Mouse (Mus musculus) limb, embryonic 10.5 days (tissue): ENCODE results near the gene Ccdc86. TPM values are rescaled to one million over a fixed set of nuclear protein-coding genes. Genes with fewer than 3 reads are reported as not detected.

Experiments used
- DNase-seq: peaks from one replicate; pipeline ENCODE4 v3.0.0-alpha.2; 2017; ENCODE audit warnings: low spot score
- H3K27ac ChIP-seq: fragments of 300-500 bp; sonication (generic); 2 replicates; pipeline ENCODE4 v1.5.1; 2016; ENCODE audit warnings: mild to moderate bottlenecking
- H3K27me3 ChIP-seq: fragments of 300-500 bp; sonication (generic); 2 replicates; pipeline ENCODE4 v1.6.1; 2016; ENCODE audit warnings: low read depth, mild to moderate bottlenecking; ENCODE audit not compliant: poor library complexity, severe bottlenecking
- H3K36me3 ChIP-seq: fragments of 300-500 bp; sonication (generic); 2 replicates; pipeline ENCODE4 v1.6.1; 2016; ENCODE audit warnings: mild to moderate bottlenecking, moderate library complexity
- H3K4me1 ChIP-seq: fragments of 300-500 bp; sonication (generic); 2 replicates; pipeline ENCODE4 v1.6.1; 2016
- H3K4me3 ChIP-seq: fragments of 300-500 bp; sonication (generic); 2 replicates; pipeline ENCODE4 v1.5.1; 2016; ENCODE audit warnings: mild to moderate bottlenecking, moderate library complexity
- H3K9me3 ChIP-seq: fragments of 300-500 bp; sonication (generic); replicated peaks from 2 replicates; pipeline ENCODE4 v1.6.1; 2016; ENCODE audit warnings: mild to moderate bottlenecking
- WGBS: fragments of 180-500 bp; shearing (Covaris S2); methylation state at CpG from one replicate; pipeline ENCODE4 v1.1.7; 2016; 5-methylcytosine and 5-hydroxymethylcytosine counted together
- polyA plus RNA-seq: library from polyadenylated mRNA; unstranded; fragments of >200 nt; fragmentation: Nextera tagmentation; extraction: Ambion mirVana; gene quantifications from 2 replicates; pipeline ENCODE4 v1.2.1, GENCODE M21; 2016

Ccdc86 gene
- polyA plus RNA-seq: 46.8 and 62.9 TPM in 2 replicates

DNA sequence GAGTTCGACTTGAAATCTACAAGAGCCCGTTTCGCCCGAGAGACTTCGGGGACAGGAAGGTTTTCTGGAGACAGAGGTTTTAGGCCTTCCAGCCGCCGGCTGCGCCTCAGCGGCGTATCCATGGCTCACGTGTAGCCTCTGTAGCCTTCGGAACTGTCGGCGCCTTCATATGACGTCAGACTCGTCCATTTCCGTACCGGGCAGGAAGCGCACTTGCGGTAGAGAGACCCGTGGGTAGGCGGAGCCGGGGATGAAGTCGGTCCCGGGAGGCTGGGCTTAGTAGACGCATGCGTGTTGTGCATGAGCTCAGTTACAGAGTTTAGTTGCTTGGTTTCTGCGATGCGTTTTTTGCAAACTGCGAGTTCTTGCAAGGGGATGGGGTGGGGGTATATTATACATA is at the start of gene Ccdc86:
Ccdc86 (minus strand) TSS at position 155 of the 400 bp plus-strand sequence.
- peak; percentile 98 for DNase-seq
- peaks cover 27% of the 10 kb centered on the region for H3K4me1 ChIP-seq
- H3K4me3 ChIP-seq: peak within 1 kb of the TSS; percentile 95
- H3K27me3 ChIP-seq: no peaks in the 10 kb centered on the region
- H3K9me3 ChIP-seq: no peaks in the 10 kb centered on the region
- peaks cover 30% of the 10 kb centered on the region for H3K36me3 ChIP-seq
- peak within 1 kb of the TSS; percentile 81 for H3K27ac ChIP-seq
- WGBS: under 1% methylated on average over 30 of the region's 30 CpGs

DNA sequence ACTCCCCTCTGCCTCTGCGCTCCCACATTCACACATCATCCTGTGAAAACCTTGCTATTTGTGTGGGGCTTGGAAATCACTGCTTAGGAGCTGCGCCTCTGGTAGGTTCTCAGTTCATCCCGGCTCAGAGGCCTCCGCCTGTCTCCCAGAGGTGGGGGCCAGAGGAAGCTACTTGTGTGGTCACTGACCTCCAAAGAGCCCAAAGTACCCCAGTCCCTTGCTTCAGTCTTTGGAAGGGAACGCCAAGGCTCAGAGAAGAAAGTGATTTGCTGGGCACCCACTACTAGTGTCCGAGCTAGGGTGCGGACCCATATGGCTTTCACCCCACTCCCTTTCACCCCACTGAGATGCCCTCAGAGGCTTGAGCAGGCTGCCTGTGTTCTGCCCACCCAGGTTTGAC is 44.1 kb upstream of the Ccdc86 start, which contains the start of gene Ms4a15:
Ms4a15 (minus strand) TSS at position 101 of the 400 bp plus-strand sequence.
- Histone ChIP-seq H3K27ac (no peak within 1 kb of the TSS), H3K27me3 (no peaks in the 10 kb centered on the region), H3K4me1 (no peaks in the 10 kb centered on the region), H3K9me3 (no peaks in the 10 kb centered on the region), H3K36me3 (no peaks in the 10 kb centered on the region), H3K4me3 (no peak within 1 kb of the TSS)
- no peak for DNase-seq
- WGBS: 83% methylated on average over 7 of the region's 7 CpGs

DNA sequence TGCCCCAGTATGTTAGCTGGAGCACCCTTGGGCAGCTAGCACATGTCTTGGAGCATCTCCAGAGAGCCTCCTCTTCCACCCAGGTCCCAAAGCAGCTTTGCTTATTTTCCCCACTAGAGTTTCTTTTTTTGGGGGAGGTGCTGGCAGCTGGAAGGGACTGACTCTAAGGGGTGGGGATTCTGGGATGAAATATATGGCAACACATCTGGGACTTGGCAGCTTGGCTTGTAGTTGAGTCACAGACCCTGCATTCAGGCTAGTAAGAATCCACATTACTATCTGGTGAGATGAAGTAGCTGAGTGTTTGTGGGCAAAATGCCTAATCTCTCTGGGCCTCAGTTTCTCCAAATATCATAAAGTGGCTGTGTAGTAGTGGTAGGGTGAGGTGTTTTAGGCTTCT is 42.8 kb upstream of the Ccdc86 start:
- no peak for DNase-seq
- H3K4me3 ChIP-seq: no peak overlapping the region
- no peaks in the 10 kb centered on the region for H3K27me3 ChIP-seq
- H3K4me1 ChIP-seq: no peaks in the 10 kb centered on the region
- H3K27ac ChIP-seq: no peak overlapping the region
- no peaks in the 10 kb centered on the region for H3K36me3 ChIP-seq
- no peaks in the 10 kb centered on the region for H3K9me3 ChIP-seq

GRCm38 (mm10) chr19:10990751-10991150 is 41.7 kb upstream of the Ccdc86 start:
- Histone ChIP-seq H3K27me3 (no peaks in the 10 kb centered on the region), H3K9me3 (no peaks in the 10 kb centered on the region), H3K4me1 (no peaks in the 10 kb centered on the region), H3K36me3 (no peaks in the 10 kb centered on the region), H3K4me3 (no peak overlapping the region), H3K27ac (no peak overlapping the region)
- no peak for DNase-seq
- 31% methylated on average over 1 of the region's 1 CpGs for WGBS

DNA sequence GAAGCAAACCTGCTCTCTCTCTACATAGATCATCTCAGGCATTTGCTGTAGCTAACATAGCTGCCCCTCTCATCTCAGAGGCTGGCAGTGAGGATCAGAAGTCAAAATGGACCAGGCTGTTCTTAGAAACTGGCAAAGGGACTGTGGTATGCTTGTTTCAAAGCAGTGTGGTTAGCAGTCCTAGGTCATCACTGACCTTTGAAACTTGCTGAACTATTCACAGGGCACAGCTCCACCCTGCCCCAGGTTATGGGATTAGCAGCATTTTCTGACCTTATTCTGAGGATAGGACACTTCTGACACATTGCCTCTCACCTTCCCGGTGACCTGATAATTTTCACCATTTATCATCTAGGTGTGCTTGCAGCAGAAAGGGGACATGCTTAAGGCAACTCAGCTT is 39.5 kb upstream of the Ccdc86 start:
- WGBS: 86% methylated on average over 1 of the region's 1 CpGs
- H3K9me3 ChIP-seq: no peaks in the 10 kb centered on the region

GRCm38 (mm10) chr19:10985889-10986288 is 36.8 kb upstream of the Ccdc86 start:
- Histone ChIP-seq H3K4me3 (no peak overlapping the region), H3K36me3 (no peaks in the 10 kb centered on the region), H3K4me1 (peaks cover 3% of the 10 kb centered on the region; the same call in 1 of the 2 replicates), H3K9me3 (no peaks in the 10 kb centered on the region), H3K27me3 (no peaks in the 10 kb centered on the region), H3K27ac (no peak overlapping the region)
- WGBS: 91% methylated on average over 4 of the region's 4 CpGs
- DNase-seq: no peak

More for the DNA sequence above, 39.5 kb upstream of the Ccdc86 start:
- Histone ChIP-seq H3K4me3 (no peak overlapping the region), H3K27me3 (no peaks in the 10 kb centered on the region), H3K27ac (no peak overlapping the region), H3K36me3 (no peaks in the 10 kb centered on the region), H3K4me1 (no peaks in the 10 kb centered on the region)
- DNase-seq: no peak

DNA sequence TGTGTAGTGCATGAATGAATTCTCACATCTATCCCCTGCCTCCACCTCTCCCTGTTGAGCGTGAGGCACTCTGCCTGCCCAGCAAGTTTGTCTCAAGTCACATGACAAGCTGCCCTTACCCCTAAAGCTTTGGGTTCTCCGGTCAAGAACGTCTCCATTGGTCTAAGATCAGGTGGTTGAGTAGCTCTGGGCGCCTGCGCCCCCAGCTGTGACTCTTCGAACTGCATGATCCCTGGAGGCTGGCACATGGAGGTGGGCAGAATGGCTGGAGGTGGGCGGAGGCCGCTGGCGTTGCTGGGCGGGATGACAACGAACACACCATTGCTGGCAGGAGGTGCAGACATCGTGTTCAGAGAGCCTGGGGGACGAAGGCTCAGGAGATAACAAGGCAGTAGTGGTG is 35.5 kb upstream of the Ccdc86 start:
- H3K36me3 ChIP-seq: no peaks in the 10 kb centered on the region
- no peaks in the 10 kb centered on the region for H3K9me3 ChIP-seq
- H3K4me1 ChIP-seq: peaks cover 7% of the 10 kb centered on the region
- WGBS: 78% methylated on average over 13 of the region's 13 CpGs
- no peak overlapping the region for H3K4me3 ChIP-seq
- H3K27me3 ChIP-seq: no peaks in the 10 kb centered on the region
- DNase-seq: no peak
- no peak overlapping the region for H3K27ac ChIP-seq

GRCm38 (mm10) chr19:10983146-10983545 is 34.1 kb upstream of the Ccdc86 start:
- DNase-seq: peak; percentile 44
- H3K27me3 ChIP-seq: no peaks in the 10 kb centered on the region
- H3K36me3 ChIP-seq: no peaks in the 10 kb centered on the region
- 0 out of 2 replicates have a peak overlapping the region, but pooled peaks have one; percentile 18 for H3K4me3 ChIP-seq
- no peak overlapping the region for H3K27ac ChIP-seq
- H3K9me3 ChIP-seq: no peaks in the 10 kb centered on the region
- peaks cover 9% of the 10 kb centered on the region for H3K4me1 ChIP-seq
- 21% methylated on average over 14 of the region's 14 CpGs for WGBS

DNA sequence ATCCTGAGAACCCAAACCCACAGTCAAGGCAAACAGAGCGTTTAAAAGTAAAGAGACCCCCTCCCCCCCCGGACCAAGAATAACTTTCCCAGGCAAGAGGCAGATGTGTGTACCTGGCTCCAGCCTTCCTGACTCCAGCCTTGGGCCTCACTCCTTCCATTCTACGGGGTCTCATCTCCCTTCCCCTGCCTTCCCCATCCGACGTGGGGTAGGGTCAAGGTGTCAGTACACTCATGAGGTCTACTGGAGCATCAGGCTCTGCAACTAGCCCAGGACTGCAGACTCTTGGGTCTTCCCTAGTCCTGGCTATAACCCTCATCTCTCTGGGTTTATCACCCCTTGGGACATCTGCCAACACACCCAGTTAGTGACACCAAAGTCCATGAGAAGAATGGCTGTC is 31.1 kb upstream of the Ccdc86 start:
- H3K36me3 ChIP-seq: no peaks in the 10 kb centered on the region

DNA sequence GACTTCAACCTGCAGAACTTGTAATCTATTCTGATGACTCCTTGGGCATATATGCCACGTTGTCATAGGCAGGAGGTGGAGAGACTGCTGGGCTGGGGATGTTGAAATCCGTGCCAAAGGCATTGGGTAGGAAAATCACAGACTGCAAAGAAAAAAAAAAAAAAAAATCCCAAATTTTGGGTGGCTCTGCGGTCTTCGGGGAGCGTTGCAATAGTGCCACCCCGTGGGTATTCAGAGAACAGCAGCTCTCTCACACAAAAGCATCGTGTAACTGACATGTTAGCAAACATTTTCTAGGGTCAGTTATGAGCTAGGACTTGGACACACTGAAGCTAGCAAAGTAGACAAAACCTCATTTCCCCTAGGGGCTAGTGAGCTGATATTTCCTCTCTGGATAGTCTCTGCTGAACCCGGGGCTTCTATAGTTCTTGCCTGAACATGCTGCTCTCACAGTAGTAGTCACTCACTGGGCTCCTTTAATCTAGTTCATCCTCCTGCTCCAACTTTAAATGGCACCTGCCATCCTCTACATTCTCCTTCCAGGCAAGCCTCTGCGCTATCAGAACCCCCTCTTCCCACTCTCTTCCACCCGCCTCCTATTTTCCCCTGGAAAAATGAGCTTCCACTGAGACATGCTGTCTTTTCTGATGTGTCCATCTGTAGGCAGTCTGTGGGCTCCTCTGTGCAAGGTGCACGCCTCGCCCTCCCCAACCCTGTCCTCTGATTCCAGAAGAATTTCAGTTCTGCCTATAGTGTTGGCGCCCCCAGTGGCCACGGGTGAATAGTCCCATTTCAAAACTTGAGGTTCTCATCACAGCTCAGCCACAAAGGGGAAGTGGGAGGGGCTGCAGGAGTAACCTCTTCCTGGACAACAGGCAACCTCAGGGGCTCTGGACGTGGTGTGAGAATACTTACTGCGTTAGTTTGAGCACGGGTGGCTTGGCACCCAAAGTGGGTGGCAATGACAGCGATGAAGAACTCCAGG is 30.4 kb upstream of the Ccdc86 start:
- Histone ChIP-seq H3K36me3 (no peaks in the 10 kb centered on the region), H3K4me3 (no peak overlapping the region), H3K27me3 (no peaks in the 10 kb centered on the region), H3K4me1 (peaks cover 12% of the 10 kb centered on the region), H3K27ac (no peak overlapping the region), H3K9me3 (no peaks in the 10 kb centered on the region)
- WGBS: 12% methylated on average over 18 of the region's 18 CpGs
- peak; percentile 77 for DNase-seq

More for the DNA sequence above, 31.1 kb upstream of the Ccdc86 start:
- no peak for DNase-seq
- H3K9me3 ChIP-seq: no peaks in the 10 kb centered on the region
- 91% methylated on average over 5 of the region's 5 CpGs for WGBS
- peaks cover 9% of the 10 kb centered on the region for H3K4me1 ChIP-seq
- H3K27me3 ChIP-seq: no peaks in the 10 kb centered on the region
- H3K4me3 ChIP-seq: no peak overlapping the region
- no peak overlapping the region for H3K27ac ChIP-seq

DNA sequence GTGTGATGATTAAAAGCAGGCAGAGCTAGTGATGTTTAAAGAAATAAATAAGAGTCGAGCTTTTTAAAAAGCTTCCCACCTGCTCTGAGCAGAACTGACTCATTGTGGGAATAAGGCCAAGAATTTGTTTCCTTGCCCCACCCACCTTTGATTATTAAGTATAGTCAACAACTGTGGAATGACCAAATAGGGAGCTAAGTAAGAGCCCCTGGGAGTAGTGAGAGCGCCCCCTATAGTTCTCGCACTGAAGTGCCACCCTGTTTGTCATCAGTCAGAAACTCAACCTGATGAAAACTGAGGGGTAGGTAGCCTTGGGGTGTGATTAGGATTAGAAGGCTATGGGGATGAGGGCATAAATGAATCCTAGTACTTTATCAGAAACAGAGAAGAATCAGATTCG is 27.3 kb upstream of the Ccdc86 start:
- no peak for DNase-seq

DNA sequence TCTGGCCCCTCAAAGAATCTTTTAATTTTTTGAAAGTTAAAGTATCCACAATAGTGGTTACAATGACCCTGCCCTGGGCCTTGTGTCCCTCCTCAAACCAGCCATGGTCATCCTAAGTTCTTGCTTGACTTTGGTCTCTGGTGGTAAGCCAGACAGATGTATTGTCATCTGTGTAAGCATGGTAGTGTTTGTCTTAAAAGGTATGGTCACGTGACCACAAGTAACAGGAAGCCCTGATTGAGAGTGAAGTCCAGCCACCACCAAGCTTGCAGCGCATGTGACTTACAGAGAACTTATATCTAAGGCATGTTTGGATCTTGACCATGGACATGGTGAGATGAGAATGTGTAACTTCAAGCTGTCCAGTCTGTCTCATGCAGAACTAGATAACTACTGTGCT is 26.1 kb upstream of the Ccdc86 start:
- Histone ChIP-seq H3K4me1 (peaks cover 21% of the 10 kb centered on the region; the same call in 1 of the 2 replicates), H3K36me3 (no peaks in the 10 kb centered on the region), H3K27me3 (no peaks in the 10 kb centered on the region), H3K27ac (no peak overlapping the region), H3K4me3 (no peak overlapping the region), H3K9me3 (no peaks in the 10 kb centered on the region)
- 87% methylated on average over 2 of the region's 2 CpGs for WGBS
- no peak for DNase-seq

More for the DNA sequence above, 27.3 kb upstream of the Ccdc86 start:
- H3K4me1 ChIP-seq: peaks cover 21% of the 10 kb centered on the region; the same call in 1 of the 2 replicates
- WGBS: 61% methylated on average over 4 of the region's 4 CpGs
- H3K9me3 ChIP-seq: no peaks in the 10 kb centered on the region
- H3K27ac ChIP-seq: no peak overlapping the region
- H3K27me3 ChIP-seq: no peaks in the 10 kb centered on the region
- H3K36me3 ChIP-seq: no peaks in the 10 kb centered on the region
- no peak overlapping the region for H3K4me3 ChIP-seq

- peaks cover 14% of the 10 kb centered on the region; the same call in 1 of the 2 replicates for H3K4me1 ChIP-seq
- 43% methylated on average over 4 of the region's 4 CpGs for WGBS
- H3K9me3 ChIP-seq: no peaks in the 10 kb centered on the region
- no peaks in the 10 kb centered on the region for H3K27me3 ChIP-seq
- no peaks in the 10 kb centered on the region for H3K36me3 ChIP-seq
- H3K27ac ChIP-seq: no peak within 1 kb of the TSS
- no peak within 1 kb of the TSS for H3K4me3 ChIP-seq
- DNase-seq: no peak
These were observed 25.3 kb upstream of the Ccdc86 start, which contains the start of gene Ms4a10 for GRCm38 (mm10) chr19:10974238-10974865. TSS of gene Ms4a10 (minus strand) at chr19:10974670.
